Mouse (Mus musculus): ENCODE measurements around the gene Gria4.

- TF ChIP-seq GATA1 (IDR thresholded peaks at IDR 0.05; ENCODE audit: borderline replicate concordance, low read length): no peak
- TF ChIP-seq FLI1 (IDR thresholded peaks at IDR 0.05; ENCODE audit: low read length): no peak
Measured at GRCm38 (mm10) chr9:4797396-4797795, 1.4 kb upstream of the Gria4 start.
